Mouse (Mus musculus) neural tube, embryonic 15.5 days (tissue): ENCODE results near the gene Gdi1. TPM values are rescaled to one million over a fixed set of nuclear protein-coding genes. Genes with fewer than 3 reads are reported as not detected.
"Not testable (repeated sequence)": the region's sequence is repeated elsewhere in the genome, so short reads cannot be mapped to it uniquely, and the experiment has no call there.

Source experiments
- ATAC-seq: fragments of 200-750 bp; cut with Nextera tagmentation; 2 replicates; pipeline ENCODE4 v1.8.0; 2017; ENCODE audit warnings: mild to moderate bottlenecking, moderate TSS enrichment, moderate library complexity; ENCODE audit not compliant: low FRiP score
- H3K27ac ChIP-seq: fragments of 300-500 bp; sonication (generic); replicated peaks from 2 replicates; pipeline ENCODE4 v1.5.1; 2015; ENCODE audit warnings: mild to moderate bottlenecking, inconsistent platforms
- H3K27me3 ChIP-seq: fragments of 300-500 bp; sonication (generic); replicated peaks from 2 replicates; pipeline ENCODE4 v1.6.1; 2015; ENCODE audit warnings: inconsistent platforms
- H3K36me3 ChIP-seq: fragments of 300-500 bp; sonication (generic); 2 replicates; pipeline ENCODE4 v1.6.1; 2015; ENCODE audit warnings: inconsistent platforms
- H3K4me1 ChIP-seq: fragments of 300-500 bp; sonication (generic); 2 replicates; pipeline ENCODE4 v1.6.1; 2015; ENCODE audit warnings: inconsistent platforms
- H3K4me2 ChIP-seq: fragments of 300-500 bp; sonication (generic); 2 replicates; pipeline ENCODE4 v1.6.1; 2015; ENCODE audit warnings: inconsistent platforms, mild to moderate bottlenecking, moderate library complexity
- H3K4me3 ChIP-seq: fragments of 300-500 bp; sonication (generic); replicated peaks from 2 replicates; pipeline ENCODE4 v1.5.1; 2015; ENCODE audit warnings: mild to moderate bottlenecking, inconsistent platforms
- H3K9ac ChIP-seq: fragments of 300-500 bp; sonication (generic); replicated peaks from 2 replicates; pipeline ENCODE4 v1.6.1; 2015; ENCODE audit warnings: mild to moderate bottlenecking, inconsistent platforms
- H3K9me3 ChIP-seq: fragments of 300-500 bp; sonication (generic); replicated peaks from 2 replicates; pipeline ENCODE4 v1.6.1; 2016; ENCODE audit warnings: inconsistent platforms
- WGBS: fragments of 180-500 bp; shearing (Covaris S2); methylation state at CpG from one replicate; pipeline ENCODE4 v1.1.7; 2015; ENCODE audit warnings: mixed read lengths; 5-methylcytosine and 5-hydroxymethylcytosine counted together
- microRNA-seq: library from miRNA; unstranded; fragments of <30 nt; microRNA quantifications from one replicate; pipeline ENCODE4, GENCODE M21; 2017
- polyA plus RNA-seq: library from polyadenylated mRNA; unstranded; fragments of >200 nt; fragmentation: Nextera tagmentation; extraction: Ambion mirVana; gene quantifications from 2 replicates; pipeline ENCODE4 v1.2.1, GENCODE M21; 2015

Gene Gdi1
- polyA plus RNA-seq, 1 experiment from 2014 or later = 909 TPM

DNA sequence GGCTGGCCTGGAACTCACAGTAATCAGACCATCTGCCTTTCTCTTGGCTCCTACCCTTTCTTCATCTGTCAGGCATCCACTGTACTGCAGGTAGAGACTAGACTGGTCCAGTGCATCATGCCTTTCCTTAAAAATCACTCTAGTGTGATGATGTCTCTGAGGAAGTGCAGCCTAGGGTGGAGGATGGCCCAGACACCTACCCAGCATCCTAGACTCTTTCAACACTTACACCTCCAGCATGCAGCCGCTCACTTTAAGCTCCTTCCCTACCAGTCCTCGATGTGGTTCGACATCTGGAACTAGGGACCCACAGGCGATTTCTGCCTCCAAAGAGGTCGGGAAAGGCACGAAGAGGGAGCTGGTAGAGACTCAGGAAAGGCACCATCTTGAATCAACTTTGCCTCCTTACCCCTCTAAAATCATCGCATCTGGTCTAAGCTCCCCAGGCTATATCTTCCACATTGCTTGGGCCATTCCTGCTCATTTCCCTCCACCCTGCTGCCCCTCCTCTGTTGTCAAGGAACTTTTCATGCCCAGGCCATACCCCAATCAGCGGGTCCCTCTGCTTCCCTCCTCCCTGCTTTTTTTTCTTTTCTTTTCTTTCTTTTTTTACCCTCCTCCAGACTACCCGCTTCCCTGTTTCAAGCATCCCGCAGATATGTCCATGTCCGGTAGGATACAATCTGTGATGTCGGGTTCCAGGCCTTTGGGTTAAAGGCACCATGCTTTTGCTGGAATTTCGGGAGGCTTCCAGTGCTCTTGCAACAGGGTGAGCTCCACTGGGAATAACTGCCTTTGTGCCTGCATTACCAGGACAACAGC lies 48.1 kb downstream of the Gdi1 start:
- Histone ChIP-seq H3K4me2 (peak overlapping the region; percentile 54), H3K27me3 (no peaks in the 10 kb centered on the region), H3K9me3 (no peaks in the 10 kb centered on the region), H3K4me3 (peak overlapping the region; percentile 44), H3K27ac (peak overlapping the region; percentile 63), H3K36me3 (no peaks in the 10 kb centered on the region), H3K4me1 (peaks cover 5% of the 10 kb centered on the region; the same call in 1 of the 2 replicates), H3K9ac (peak overlapping the region; percentile 37)
- WGBS = 17% methylated on average over 13 of the region's 13 CpGs
- ATAC-seq = peak; percentile 82

DNA sequence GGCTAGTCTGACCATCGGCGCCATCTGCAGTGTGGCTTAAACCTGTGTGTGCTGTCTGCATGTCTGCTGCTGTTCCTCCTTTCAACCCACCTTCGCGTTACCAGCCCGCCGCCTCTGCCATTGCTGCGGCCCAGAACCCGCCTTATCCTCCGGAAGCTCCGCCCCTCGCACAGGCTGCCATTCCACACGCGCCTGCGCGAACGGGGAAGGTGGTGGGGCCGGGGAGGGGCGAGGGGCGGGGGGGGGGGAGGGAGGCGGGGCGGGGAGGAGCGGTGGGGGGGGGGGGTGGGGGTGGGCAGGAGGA lies 48.6 kb downstream of the Gdi1 start, which contains the start of gene Lage3:
Gene Lage3 (minus strand): TSS at position 152 of the 304 bp plus-strand sequence.
- H3K4me1 ChIP-seq = peaks cover 5% of the 10 kb centered on the region; the same call in 1 of the 2 replicates
- no peaks in the 10 kb centered on the region for H3K36me3 ChIP-seq
- 26% methylated on average over 16 of the region's 22 CpGs for WGBS
- H3K4me3 ChIP-seq = peak within 1 kb of the TSS; percentile 44
- peak within 1 kb of the TSS; percentile 37 for H3K9ac ChIP-seq
- H3K27me3 ChIP-seq = no peaks in the 10 kb centered on the region
- H3K27ac ChIP-seq = peak within 1 kb of the TSS; percentile 63
- H3K4me2 ChIP-seq = peak within 1 kb of the TSS; percentile 54
- ATAC-seq = peak; percentile 92
- no peaks in the 10 kb centered on the region for H3K9me3 ChIP-seq

DNA sequence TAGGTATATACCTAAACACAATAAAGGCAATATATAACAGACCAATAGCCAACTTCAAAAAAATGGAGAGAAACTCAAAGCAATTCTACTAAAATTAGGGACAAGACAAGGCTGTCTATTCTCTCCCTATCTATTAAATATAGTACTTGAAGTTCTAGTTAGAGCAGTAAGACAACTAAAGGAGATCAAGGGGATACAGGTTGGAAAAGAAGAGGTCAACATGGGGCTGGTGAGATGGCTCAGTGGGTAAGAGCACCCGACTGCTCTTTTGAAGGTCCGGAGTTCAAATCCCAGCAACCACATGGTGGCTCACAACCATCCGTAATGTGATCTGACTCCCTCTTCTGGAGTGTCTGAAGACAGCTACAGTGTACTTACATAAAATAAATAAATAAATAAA lies 52.3 kb downstream of the Gdi1 start:
- 92% methylated on average over 3 of the region's 3 CpGs for WGBS
- H3K27me3 ChIP-seq, H3K36me3 ChIP-seq, H3K27ac ChIP-seq, H3K9me3 ChIP-seq, H3K4me3 ChIP-seq, H3K9ac ChIP-seq, H3K4me2 ChIP-seq, ATAC-seq, H3K4me1 ChIP-seq: not testable (repeated sequence)

DNA sequence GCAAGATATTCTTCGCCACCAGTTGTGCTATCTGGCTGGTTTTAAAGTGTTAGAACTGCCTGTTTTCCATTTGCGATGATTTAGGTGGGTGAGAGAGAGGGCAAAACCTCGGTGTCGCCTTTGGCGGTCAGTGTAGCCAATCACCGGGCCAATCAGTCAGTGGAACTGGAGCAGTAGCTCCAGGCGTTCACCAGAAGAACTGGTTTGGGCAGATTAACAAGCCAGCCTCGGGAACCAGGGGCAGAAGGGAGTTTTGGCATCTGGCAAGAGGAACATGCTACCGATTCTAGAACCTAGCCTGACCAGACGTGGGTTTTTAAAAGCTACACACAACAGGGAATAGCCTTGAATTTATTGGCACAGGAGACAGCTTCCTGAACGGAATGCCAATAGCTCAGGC lies 54.4 kb downstream of the Gdi1 start:
- Histone ChIP-seq H3K4me1 (no peaks in the 10 kb centered on the region), H3K36me3 (no peaks in the 10 kb centered on the region), H3K9ac (no peak overlapping the region), H3K9me3 (no peaks in the 10 kb centered on the region), H3K4me3 (no peak overlapping the region), H3K27me3 (no peaks in the 10 kb centered on the region), H3K27ac (no peak overlapping the region), H3K4me2 (no peak overlapping the region)
- WGBS = 52% methylated on average over 11 of the region's 11 CpGs
- ATAC-seq = no peak

Small RNA genes lying within 50 kb of the gene (microRNA-seq; reads per million reads assigned to microRNA genes)
- gene Mir7091 (not detected), gene Mir7092 (0.69 reads per million)

Other genes with a start within 250 kb of the Gdi1 start
- gene Opn1mw, start 177.5 kb upstream of the Gdi1 start, polyA plus RNA-seq = not detected in 2 replicates
- 11.2 and 11.7 TPM in 2 replicates for gene Mecp2, start 169.6 kb upstream of the Gdi1 start, polyA plus RNA-seq
- not detected in 2 replicates for gene Tex28, start 137.2 kb upstream of the Gdi1 start, polyA plus RNA-seq
- gene Tktl1, start 127.7 kb upstream of the Gdi1 start, polyA plus RNA-seq = 0.08 and 0.09 TPM in 2 replicates
- gene Flna, start 55.2 kb upstream of the Gdi1 start, polyA plus RNA-seq = 67.3 and 100 TPM in 2 replicates
- 13.2 and 17.9 TPM in 2 replicates for gene Emd, start 50.3 kb upstream of the Gdi1 start, polyA plus RNA-seq
- gene Rpl10, start 34.2 kb upstream of the Gdi1 start, polyA plus RNA-seq = 436 and 510 TPM in 2 replicates
- 84.0 and 87.7 TPM in 2 replicates for gene Taz, start 23.1 kb upstream of the Gdi1 start, polyA plus RNA-seq
- 5.1 and 7.8 TPM in 2 replicates for gene Dnase1l1, start 22.7 kb upstream of the Gdi1 start, polyA plus RNA-seq
- gene Atp6ap1, start 7.9 kb upstream of the Gdi1 start, polyA plus RNA-seq = 283 and 302 TPM in 2 replicates
- 60.0 and 62.1 TPM in 2 replicates for gene Fam50a, start 8.0 kb downstream of the Gdi1 start, polyA plus RNA-seq
- gene Plxna3, start 24.1 kb downstream of the Gdi1 start, polyA plus RNA-seq = 33.8 and 41.9 TPM in 2 replicates
- gene Lage3, start 48.6 kb downstream of the Gdi1 start, polyA plus RNA-seq = 77.5 and 86.0 TPM in 2 replicates
- gene Ubl4a, start 68.2 kb downstream of the Gdi1 start, polyA plus RNA-seq = 65.9 and 68.3 TPM in 2 replicates
- gene Slc10a3, start 68.4 kb downstream of the Gdi1 start, polyA plus RNA-seq = 8.9 and 9.5 TPM in 2 replicates
- gene Fam3a, start 88.3 kb downstream of the Gdi1 start, polyA plus RNA-seq = 36.6 TPM in 2 replicates
- 14.1 and 15.8 TPM in 2 replicates for gene Ikbkg, start 88.3 kb downstream of the Gdi1 start, polyA plus RNA-seq
- 43.4 and 50.2 TPM in 2 replicates for gene G6pdx, start 124.2 kb downstream of the Gdi1 start, polyA plus RNA-seq
- not detected in 2 replicates for gene Gm6880, start 176.4 kb downstream of the Gdi1 start, polyA plus RNA-seq